Mouse (Mus musculus) liver, postnatal 0 days (tissue): ENCODE measurements at regions not wholly inside any gene's neighbourhood (a gene's known extent, or its start where the extent isn't known, plus 50 kb on each side); places are given as distances from the start of the nearest gene placed in this dataset.

Source experiments
- CTCF ChIP-seq: sonication (generic); IDR thresholded peaks from 2 replicates; pipeline ENCODE4 v1.5.1; 2016; ENCODE audit warnings: antibody characterized with exemption, low read depth
- EP300 ChIP-seq: IDR thresholded peaks from 2 replicates; pipeline ENCODE4 v1.6.1; 2016; ENCODE audit warnings: antibody characterized with exemption, low read depth, mild to moderate bottlenecking

DNA sequence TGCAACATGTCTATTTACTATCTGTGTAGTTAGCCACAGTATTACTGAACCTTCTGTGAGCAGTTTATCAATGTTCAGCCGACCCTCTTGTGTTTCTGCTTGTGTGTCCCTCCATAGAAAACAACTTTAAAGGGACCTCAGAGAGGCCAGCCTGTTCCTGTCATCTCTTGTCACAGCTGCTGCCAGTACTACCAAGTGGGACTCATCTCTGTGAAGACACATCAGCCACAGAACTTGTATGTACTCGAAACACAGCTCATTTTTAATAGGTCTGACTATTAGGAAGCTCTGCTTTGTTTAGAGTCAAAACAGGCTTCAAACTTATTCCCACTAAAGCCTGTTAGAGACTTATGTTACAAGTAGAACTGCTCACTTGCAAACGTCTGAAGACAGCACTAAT, 549.1 kb upstream of the Camk1g start:
- TF ChIP-seq CTCF, result no peak
- TF ChIP-seq EP300, result no peak
